Mouse (Mus musculus): ENCODE results near the gene Kif16b. TPM values are rescaled to one million over a fixed set of nuclear protein-coding genes. Genes with fewer than 3 reads are reported as not detected.

Kif16b gene
- total RNA-seq (2022): 10 to 100 TPM; 35.9 to 43.4 (median 39.4) TPM

DNA sequence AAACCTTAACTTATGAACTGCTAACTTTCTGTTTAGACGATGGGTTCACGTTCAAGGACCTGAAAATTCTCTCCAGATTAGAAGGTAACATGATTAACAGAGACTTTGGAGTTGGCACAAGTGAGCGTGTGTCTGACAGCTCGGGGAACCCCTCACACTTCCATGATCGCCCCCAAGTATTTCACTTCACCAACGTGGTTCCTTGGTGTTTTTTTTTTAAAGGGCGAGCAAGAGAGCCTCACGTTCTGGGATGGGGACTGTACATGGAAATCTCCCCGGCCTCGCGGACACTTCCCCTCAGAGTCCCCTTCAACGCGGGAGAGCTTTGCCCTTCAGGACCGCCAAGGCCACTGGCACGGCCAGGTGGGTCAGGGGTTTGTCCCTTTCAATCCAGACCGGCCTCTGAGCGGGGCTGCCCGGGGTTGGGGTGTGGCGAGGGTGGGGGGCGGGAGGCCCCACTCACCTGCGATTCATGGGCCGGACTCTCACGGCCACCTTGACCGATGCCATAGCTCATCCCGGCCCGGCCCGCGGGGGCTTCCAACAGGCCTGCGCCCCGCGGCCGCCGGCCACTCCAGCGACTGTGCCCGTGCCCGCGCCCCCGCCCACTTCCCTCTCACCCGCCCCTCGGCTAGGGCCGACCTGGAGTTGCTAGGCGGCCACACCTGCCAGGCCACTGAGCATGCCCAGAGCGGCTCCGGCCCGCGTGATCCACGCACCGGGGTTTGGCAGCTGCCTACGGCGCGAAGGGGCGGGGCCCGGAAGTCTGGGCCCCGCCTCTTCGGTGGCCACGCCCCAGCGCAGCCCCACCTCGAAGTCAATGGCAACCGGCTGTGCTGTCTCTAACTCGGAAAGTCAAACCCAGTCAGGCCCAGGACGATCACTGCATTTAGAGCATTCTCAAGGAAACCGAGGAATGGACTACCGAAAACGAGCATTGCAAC lies at the start of gene Kif16b:
Gene Kif16b, minus strand, starts transcription at position 670 of the 944 bp plus-strand sequence.
- peak; percentile 90 for DNase-seq (ENCODE audit: low spot score)

DNA sequence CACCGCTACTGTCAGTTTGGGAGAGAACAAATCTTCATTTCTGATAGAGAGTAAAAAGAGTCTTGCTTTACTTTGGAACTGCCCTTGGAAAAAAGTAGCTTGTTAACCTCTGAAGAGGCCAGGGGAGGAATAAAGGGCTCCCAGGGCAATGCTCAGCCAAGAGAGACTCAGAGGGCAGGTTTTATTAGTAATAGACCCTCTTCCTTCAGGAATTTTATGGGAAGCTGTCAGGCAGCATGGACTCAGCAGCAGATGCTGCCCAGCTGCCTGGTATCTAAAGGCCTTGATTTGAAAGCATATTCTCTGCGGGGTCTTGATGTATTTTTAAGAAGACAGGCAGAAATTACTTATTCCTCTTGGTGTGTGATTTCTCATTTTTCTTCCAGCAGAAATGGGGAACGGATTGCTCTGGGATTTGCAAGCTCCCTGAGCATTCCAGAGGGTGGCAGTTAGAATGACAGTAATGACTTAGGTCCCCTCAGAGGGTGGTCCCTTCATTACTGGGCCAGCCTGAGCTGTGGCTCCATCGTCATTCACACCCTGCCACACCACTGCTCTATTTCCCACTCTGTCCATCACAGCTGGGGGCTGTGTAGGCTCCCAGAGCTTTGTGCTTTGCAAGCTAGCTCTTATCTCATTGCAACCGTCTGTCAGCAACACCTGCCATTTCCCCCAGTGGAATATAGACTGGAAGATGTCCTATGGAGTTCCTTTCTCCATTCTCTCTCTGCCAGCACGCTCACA lies 39.7 kb upstream of the Kif16b start:
- no peak for DNase-seq (ENCODE audit: low spot score)

DNA sequence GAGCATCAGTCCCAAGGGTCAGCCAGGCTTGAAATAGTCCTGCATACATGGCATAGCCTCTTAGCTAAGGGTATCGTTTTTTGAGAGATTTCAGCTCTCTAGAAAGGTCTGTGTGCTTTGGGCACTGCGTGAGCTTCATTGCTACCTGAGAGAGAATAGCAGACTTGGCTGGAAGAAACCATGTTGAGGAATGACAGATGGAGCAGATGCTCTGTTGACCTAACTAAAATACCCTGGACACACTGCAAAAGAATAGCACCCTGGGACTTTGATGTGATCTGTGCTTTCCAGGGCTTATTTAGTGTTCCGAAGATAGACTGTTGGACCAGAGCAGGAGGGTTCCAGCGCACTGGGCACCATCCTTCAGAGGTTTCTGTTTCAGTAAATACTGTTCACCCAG lies 29.1 kb upstream of the Kif16b start:
- no peak for DNase-seq (ENCODE audit: low spot score)

DNA sequence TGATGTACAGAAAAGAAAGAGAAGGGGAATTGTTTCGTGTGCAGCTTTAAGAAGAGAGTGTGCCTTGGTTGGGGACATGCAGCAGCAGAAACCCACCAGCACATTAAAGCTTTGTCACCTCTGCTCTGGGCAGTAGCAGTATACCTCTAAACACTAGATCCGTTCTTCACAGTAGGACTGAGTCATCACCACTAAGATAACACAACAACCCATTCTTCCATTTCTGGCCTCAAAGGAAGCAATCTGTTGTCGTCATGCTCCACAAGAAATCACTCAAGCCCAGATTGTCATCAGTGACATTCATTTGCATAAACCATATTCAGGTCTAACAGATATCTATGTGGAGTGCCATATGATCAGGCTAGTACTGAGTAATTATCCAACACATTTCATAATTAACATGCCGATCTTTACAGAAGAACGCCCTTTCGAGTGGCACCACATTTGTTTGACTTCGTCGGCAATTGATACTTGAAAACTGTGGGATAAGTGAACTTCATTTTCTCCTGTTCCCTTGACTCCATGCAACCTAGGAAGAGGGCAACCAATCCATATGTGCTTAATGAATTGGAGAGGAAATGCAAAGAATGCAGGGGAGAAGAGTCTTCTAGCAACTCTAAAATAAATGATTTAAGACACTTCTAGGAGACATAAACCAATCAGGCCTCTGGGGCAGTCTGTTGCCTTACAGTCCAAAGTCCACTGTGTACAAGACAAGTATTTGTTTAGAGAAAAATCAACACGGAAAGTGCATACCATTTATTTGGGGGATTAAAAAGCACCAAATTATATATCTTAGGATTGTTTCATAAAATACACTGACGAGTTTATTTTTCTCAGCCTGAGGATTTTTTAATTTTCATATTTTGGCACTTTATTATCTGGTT lies 28.1 kb upstream of the Kif16b start:
- DNase-seq (ENCODE audit: low spot score): no peak

DNA sequence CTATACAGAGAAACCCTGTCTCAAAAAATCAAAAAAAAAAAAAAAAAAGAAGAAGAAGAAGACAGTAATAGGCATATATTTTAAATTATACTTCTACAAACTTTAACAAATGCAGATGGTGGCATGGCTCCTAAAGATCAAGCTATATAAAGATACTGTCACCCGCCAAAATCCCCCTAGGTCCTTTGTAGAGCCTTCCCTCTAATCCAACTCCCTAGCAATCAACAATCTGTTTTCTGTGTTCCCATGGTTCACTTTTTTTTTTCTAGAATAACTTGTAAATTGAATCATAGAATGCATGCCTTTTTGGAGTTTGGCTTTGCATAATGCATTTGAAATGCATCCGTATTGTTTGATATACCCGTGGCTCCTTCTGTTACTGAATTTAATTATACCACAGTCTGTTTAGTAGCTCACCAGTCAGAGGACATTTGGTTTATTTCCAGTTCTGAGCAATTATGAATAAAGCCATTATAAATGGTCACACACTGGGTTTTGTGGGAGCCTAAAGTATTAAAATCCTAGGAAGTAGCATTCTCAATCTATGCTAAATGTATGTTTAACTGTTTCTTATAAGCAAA lies 9.6 kb upstream of the Kif16b start:
- DNase-seq (ENCODE audit: low spot score): no peak

DNA sequence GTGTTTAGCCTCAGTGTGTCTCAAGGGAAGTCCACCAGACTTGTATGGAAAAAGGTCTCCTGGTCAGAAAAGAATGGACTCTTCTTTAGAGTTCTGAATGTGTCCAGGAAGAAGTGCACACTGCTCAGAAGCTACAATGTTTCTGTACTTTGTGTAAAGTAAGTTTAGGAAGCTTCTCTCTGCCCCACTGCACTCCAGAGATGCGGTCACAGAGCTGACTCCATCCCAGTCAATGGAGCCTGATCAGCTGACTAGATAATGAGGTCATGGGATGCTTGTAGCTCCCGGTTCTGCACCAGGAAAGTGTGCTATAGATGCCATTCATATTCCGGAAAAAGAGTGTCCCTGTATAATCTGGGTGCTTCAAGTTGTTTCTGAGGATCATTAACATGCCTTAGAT lies 7.9 kb upstream of the Kif16b start:
- DNase-seq (ENCODE audit: low spot score): no peak

DNA sequence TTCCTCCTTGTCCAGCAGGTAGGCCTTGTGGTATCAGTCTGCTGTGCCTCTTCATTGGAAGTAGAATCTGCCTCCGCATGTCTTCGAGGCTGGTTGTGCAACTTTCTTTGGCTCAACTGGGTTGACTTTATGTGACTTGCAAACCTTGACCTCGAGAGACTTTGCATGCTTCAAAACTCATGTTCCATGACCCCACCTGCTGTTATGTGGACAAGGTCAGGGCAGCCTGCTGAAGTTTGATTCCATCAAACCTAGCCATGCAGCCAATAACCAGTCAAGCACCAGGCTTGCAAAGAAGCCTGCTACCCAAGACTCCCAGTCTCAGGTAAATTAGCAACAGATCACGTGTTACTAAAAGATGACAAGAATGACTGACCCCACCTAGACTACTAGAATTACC lies 5.7 kb upstream of the Kif16b start:
- DNase-seq (ENCODE audit: low spot score): no peak

DNA sequence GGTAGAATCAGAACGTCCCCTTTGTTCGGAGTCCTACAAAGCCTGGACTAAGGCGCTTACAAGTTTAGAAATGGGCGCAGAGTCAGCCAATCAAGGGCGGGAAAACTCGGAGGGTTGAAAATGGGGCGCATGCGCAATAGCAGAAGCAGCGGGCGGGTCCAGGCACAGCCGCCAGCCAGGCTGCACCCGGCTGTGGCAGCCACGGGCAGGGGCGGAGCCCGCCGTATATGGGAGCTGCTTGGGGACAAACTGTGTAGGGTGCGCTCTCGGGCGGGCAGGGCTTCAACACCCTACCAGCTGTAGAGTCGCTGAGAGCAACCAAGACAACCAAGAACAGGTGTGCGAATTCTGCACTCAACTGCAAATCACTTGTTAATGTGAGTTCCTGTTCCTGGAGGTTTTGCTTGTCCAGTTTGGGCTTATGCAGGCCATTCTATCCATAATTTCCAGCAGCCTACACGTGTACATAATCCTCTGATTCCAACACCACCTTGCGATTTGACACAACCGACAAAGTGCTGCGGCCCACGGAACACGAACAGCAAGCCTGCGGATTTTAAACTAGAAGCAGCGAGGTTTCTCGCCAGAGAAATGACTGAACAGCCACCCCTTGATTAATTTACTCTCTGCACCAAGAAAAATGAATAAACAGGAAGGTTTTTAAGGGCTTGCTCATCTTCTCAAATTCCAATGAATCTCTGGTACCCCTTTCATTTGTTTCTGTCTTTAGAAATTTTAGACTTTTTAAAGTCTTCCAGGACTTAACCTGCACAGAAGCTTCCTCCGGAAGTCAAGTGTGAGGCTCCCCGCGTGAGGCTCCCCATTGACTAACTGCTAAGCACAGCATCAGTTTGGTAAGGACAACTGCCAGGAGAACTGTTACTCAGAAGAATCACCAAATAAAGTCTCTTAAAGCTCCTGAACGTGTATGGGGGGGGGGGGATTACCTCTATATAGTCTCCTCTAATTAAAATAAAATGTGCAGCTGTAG lies 1.9 kb upstream of the Kif16b start:
- DNase-seq (ENCODE audit: low spot score): peak; percentile 97

DNA sequence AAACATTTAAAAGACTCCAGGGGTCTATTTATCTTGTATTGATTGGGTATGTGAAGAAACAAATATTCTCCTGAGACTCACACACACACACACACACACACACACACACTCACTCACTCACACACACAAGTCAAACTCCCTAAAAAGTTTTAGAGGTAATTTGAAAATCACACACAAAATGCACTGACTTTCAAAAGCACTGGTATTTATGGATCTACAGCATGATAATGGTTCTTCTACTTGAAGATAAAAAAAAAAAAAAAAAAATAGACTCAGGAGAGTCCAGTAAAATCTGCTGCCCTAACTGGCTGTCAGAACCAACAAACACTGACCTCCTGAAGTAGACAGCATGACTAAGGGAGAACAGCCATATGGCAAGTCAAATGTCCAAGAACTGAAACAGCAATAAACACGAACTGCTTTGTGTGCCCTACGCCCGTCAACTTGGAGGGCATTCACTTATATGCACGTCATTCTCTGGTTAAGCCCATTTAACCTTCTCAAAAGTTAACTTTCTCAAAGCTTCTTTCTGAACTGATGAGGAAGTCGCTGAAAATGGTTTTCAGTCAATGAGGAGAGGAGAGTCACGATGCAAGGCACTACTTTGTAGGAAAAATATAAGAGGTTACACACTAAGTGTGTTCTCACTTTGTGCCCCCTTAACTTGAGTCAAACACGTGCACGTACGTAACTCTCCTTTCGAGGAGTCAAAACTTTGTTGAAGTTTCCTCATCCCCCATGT lies 1.0 kb downstream of the Kif16b start:
- no peak for DNase-seq (ENCODE audit: low spot score)

DNA sequence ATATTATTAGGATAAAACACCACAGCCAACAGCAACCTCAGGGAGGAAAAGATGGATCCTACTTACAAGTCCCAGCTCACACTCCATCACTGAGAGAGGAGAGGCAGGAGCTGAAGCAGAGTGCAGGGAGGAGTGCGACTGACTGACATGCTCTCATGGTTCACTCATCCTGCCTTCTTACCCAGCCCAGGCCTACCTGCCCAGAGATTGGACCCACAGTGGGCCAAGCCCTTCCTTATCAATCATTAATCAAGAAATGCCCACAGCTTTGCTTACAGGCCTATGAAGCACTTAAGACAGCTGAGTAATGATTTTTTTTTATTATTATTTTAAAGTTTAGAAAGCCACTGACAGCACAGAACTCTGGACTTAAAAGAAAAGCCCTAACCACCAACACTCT lies 7.6 kb downstream of the Kif16b start:
- DNase-seq (ENCODE audit: low spot score): no peak

DNA sequence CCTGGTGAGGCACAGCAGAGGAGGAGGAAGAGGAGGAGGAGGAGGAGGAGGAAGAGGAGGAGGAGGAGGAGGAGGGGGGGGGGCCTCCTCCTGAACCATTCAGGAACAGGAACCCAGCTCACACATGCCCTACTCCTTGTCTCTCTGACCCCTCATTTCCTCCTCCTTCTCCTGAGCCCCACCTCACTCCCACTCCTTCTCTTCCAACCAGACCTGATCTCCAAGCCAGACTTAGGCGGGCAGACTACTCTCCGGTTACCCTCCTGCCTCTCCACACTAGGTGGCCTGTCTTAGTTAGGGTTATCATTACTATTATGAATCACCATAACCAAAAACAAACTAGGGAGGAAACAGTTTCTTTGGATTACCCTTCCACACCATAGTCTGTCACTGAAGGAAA lies 10.0 kb downstream of the Kif16b start:
- DNase-seq (ENCODE audit: low spot score): no peak

DNA sequence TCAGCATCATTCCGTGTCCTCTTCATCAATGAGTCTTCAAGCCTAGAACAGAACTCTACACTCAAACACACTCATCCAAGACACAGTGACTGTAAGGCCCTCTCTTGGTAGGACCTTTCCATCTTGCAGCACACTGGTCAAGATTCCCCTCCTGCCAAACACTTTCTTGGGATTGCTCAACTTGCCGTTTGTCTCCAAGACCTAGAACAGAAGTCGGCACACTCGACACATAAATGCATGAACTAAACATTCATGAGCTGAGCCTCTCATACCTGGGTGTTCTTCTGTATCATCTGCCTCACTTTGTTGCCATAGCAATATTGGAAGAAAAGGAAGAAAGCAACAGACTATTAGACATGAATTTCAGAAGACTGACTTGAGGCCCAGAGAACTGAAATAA lies 16.9 kb downstream of the Kif16b start:
- DNase-seq (ENCODE audit: low spot score): no peak

DNA sequence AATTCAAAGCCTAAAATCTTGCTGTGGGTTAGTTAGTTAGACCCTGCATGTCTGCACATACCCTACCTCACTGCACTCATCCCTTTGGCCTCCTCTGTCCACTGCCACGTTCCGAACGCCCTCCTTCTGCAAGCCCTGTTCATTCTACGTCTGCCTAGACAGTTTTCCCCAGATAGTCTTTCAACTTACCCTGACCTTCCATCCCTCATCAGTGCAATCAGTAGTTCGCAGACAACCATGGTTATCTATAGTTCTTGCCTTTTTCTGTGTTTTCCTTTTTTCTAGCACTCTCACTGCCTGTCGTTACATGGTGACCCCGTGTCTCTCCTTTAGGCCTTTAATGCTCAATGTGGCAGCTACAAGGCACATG lies 17.7 kb downstream of the Kif16b start:
- no peak for DNase-seq (ENCODE audit: low spot score)

DNA sequence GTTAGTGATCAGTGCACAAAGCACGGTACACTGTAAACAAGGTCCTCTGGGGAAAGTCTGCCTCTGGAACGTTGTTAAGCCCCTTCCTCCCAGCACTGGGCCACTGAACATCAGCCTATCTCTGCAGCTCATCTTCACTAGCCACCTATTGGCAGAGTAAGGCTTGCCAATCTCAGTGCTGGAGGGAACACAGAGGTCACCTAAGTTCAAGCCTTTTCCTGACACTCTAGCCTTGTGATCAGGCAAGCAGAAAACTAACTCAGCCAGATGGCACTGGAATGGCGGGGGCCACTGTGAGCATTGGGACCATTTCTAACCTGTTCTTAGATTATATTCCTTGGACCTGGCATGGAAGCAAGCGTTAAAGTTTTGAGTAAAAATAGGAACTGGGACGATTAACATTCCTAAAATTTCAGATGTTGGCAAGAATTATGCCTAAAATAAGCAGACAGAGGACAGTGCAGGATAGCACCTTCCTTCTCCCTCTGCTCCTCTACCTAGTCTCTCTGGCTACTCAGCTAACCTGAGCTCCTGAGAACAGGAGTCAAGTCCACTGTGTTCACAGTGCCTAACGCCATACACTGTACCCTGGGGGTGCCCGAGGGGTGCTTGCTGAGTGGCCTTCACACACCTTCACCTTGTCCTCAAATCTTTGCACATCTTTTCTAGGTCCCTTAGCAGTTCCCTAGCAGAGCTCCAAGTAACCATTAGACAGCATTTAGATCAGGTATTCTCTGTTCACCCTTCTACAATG lies 18.3 kb downstream of the Kif16b start:
- no peak for DNase-seq (ENCODE audit: low spot score)

DNA sequence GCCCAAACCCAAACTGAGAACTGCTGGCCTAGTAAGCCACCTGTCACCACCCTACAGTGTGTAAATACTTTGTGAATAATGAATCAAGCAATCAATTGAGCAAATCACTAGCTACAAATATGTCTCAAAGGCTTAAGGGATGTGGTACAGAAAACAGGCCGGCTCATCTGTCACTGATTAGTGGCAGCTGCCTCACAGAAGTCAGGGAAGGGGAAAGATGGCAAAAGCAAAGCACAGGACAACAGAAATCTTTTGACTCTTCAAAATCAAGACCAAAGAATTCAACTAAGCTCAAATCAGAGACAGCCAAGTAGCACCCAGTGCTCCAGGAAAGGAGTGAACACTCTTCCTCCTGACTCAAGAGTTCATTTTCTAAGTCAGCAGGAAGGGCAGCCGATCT lies 18.9 kb downstream of the Kif16b start:
- DNase-seq (ENCODE audit: low spot score): no peak

DNA sequence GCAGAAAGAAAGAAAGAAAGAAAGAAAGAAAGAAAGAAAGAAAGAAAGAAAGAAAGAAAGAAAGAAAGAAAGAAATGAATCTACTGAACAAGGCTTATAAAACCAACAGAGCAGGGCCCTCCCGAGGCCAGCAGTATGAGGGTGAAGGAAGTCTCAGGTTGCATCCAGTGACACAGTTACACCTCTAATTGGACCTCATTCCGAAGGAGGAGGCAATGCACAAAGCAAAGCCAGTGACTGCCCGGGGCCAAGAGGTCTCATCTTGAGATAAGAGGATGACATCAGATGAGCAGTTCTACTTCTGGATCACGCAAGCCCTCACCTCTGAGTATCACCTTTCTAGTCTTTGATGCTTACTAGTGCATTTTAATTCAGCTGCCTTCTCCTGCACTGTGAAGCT lies 20.2 kb downstream of the Kif16b start:
- DNase-seq (ENCODE audit: low spot score): no peak

DNA sequence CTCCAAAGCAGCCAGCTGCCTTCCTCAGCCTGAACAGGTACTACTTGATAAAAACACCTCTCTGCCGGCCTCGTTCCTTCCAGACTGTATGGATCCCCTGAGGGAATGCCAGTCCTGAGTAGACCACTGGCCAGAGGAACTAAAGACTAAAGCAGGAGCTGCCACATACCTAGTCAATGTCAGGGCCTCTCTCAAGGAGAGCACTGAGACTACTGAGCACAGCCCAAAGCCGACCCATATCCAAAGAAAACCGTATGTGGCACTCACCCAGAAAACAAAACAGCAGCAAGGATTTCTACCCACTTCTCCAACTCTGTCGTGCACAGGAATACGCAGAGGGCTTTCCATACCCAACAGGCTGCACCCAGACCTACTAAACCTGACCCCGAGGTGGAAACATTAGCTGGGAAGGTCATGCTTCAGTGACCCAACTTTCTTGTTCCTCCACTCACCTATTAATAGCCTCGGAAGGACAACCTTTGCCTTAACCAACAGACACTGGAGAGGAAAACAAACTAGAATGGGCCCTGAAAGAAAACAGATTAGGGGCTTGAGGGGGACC lies 22.0 kb downstream of the Kif16b start:
- no peak for DNase-seq (ENCODE audit: low spot score)

DNA sequence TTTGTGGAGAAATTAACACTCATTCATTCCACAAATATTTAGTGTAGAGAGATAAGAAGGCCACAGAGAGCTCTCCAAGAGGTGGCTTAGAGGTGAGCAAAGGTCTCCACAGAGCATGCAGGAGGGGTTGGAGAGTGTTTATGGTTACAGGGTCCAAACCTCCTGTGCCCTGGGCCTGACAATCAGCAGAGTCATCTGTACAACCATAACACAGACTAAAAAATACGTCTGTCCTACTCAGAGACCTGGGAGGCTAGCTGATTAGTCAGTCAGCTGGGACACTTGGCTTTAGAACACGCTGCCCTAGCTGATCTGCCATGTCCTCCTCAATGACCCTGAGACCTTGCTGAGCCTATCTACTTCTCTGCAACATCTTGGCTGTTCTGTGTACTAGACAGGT lies 24.7 kb downstream of the Kif16b start:
- no peak for DNase-seq (ENCODE audit: low spot score)

DNA sequence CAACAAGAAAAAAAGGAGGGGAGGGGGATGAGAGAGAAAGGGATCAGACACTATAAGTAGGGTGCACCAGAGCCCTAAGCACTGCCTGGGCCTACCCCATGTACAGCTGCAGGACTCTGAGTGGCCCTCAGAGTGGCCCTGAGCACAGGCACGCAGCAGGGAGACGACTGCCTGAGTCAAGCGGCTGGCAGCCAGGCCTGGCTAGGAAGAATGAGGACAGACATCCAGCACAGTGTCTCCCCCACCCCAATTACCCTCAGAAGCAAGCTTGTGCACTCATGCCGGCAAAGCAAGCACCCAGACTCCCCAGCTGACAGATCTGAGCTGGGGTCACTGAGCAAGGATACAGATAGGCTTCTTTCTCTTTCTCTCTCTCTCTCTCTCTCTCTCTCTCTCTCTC lies 25.4 kb downstream of the Kif16b start:
- DNase-seq (ENCODE audit: low spot score): no peak
